Mouse (Mus musculus): ENCODE data around the gene Scgb2b24.

Gene Scgb2b24

DNA sequence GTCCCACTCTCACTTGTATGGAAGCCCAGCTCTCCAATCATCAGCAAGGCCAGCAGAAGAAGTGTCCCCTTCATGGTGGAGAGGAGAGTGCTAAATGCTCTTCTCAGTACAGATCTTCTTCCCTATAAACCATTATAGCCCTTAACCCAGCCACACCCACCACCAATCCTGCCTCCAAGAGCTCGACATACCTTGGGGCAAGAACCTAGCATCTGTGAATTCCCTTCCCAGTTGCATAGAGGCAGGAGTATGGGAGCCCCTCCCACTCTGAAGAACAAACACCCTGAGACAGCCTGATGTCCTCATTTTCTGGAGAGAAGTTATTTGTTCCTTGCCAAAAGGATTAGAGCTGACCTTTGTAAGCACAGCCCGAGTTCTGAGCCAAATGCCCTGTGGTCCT is at the start of gene Scgb2b24:
Gene Scgb2b24, minus strand, starts transcription at position 101 of the 400 bp plus-strand sequence.
- no peak for DNase-seq (ENCODE audit: low spot score)

DNA sequence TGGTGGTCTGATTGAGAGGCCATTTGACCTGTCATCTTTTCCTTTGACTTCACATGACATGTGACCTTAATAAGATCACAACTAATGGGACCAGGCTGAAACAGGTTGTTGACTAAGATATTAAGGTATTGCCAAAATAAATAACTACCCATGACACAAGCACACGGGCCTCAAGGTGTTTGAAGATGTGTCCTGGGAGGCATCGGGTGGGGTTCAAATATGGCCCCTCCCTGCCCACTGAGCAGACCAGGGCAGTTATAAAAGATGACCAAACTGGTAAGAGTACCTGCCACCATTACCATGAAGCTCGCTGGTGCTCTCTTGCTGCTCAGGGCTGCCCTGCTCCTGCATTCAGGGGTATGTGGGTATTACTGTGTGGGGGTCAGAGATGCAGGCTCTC is 4.4 kb upstream of the Scgb2b24 start, which contains the start of gene Scgb1b24:
Gene Scgb1b24, plus strand, starts transcription at position 301 of the 400 bp plus-strand sequence.
- DNase-seq (ENCODE audit: low spot score) = no peak

DNA sequence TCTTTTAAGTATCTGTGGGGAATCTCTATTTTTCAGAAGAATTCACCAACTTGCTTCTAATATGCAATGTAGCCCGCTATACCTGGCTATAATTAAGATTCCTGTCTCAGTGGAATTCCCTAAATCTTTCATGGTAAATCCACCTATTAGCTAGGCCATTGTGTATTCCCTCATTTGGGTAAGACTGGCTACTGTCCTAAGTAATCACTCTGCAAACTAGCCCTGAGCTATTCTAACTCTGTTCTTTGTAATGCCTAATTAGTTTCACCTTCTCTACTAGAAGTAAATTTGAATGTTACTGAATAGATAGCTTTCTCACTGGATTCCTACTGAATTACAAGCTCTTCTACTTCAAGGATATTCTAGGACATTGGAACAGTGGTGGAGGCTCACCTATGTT is 49.2 kb downstream of the Scgb2b24 start:
- DNase-seq (ENCODE audit: low spot score) = no peak

All from ovary, postnatal 10 days (tissue).